Comparison of ENCODE assay signal across 9 mouse cellular contexts in the genomic region with DNA sequence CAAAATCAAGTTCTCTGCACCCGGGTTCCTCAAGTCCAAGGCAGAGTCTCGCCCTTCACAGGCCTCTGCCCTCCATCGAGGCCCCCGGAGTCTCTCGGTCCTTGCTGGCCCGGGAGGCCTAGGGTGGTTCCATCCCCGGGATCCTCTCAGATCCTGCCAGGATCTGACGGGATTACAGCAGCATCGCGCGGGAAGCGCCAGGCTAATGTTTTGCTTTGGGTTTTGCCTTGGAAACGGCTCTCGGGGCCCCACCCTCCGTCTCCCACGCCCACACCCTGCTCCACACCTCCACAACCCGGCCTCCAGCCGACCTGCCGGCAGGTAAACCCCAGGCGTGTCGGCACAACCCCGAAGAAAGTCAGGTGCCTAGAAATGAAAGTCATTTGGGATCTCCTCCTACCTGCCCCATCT. TPM values are rescaled to one million over a fixed set of nuclear protein-coding genes. Genes with fewer than 3 reads are reported as not detected.
A peak's percentile ranks its signal among the peaks of the same experiment; 100 is the strongest.
DNase-seq lines count a peak whose midpoint lies in the region; ATAC-seq and TF ChIP-seq lines count a peak whose summit lies in the region.
"Had no signal": no experiment of that assay in that cellular context is flagged by ENCODE, and none has a peak within 500 bp of the region (broad histone marks: within the 10 kb centered on the region; RNA-seq: fewer than 3 reads in every experiment).

No protein-coding gene starts in this region.

- H3K9me3 ChIP-seq in forebrain, embryonic 16.5 days (ENCODE audit: control insufficient read depth, low read length) = no peaks in the 10 kb centered on the region
- H3K9me3 ChIP-seq in hindbrain, embryonic 13.5 days = no peaks in the 10 kb centered on the region
- no peaks in the 10 kb centered on the region for H3K9me3 ChIP-seq in limb, embryonic 15.5 days

- H3K27me3 ChIP-seq in liver, adult 2 months (ENCODE audit: control insufficient read depth, insufficient read depth, low read length) = 0 out of 2 replicates have a peak, but pooled peaks cover 2% of the 10 kb centered on the region
- H3K27me3 ChIP-seq in forebrain, embryonic 16.5 days (replicated peaks; ENCODE audit: control insufficient read depth, insufficient read depth, low read length) = peaks cover 73% of the 10 kb centered on the region
- peaks cover 98% of the 10 kb centered on the region for H3K27me3 ChIP-seq in hindbrain, embryonic 13.5 days
- peaks cover 72% of the 10 kb centered on the region for H3K27me3 ChIP-seq in limb, embryonic 15.5 days
- H3K27me3 ChIP-seq in myocyte (ENCODE audit: control insufficient read depth, insufficient read depth, insufficient read length) = peaks cover 20% of the 10 kb centered on the region
- H3K27me3 ChIP-seq: Patski had no signal

- H3K4me2 ChIP-seq in forebrain, embryonic 16.5 days (ENCODE audit: low read length) = peak overlapping the region; percentile 20
- peak overlapping the region; percentile 91 for H3K4me2 ChIP-seq in hindbrain, embryonic 13.5 days
- peak overlapping the region; percentile 99 for H3K4me2 ChIP-seq in limb, embryonic 15.5 days
- peak overlapping the region; percentile 100 for H3K4me2 ChIP-seq in myocyte (ENCODE audit: low read depth)

- H3K4me3 ChIP-seq in liver, adult 2 months (ENCODE audit: insufficient read depth, low read depth, low read length) = peak overlapping the region; percentile 45; the same call in 1 of the 2 replicates
- peak overlapping the region; percentile 3 for H3K4me3 ChIP-seq in forebrain, embryonic 16.5 days (replicated peaks; ENCODE audit: low read length)
- peak overlapping the region; percentile 50 for H3K4me3 ChIP-seq in hindbrain, embryonic 13.5 days
- H3K4me3 ChIP-seq in limb, embryonic 15.5 days = peak overlapping the region; percentile 63
- H3K4me3 ChIP-seq in myocyte = peak overlapping the region; percentile 98

- H3K79me2 ChIP-seq in liver, adult 2 months (ENCODE audit: control insufficient read depth, insufficient read depth, low read length) = no peaks in the 10 kb centered on the region
- peaks cover 22% of the 10 kb centered on the region for H3K79me2 ChIP-seq in myocyte (ENCODE audit: control insufficient read depth, insufficient read depth)

- no peak overlapping the region for H3K27ac ChIP-seq in liver, adult 2 months (replicated peaks; ENCODE audit: insufficient read depth, low read depth, low read length)
- H3K27ac ChIP-seq in forebrain, embryonic 16.5 days (ENCODE audit: low read length) = no peak overlapping the region
- no peak overlapping the region for H3K27ac ChIP-seq in hindbrain, embryonic 13.5 days
- no peak overlapping the region for H3K27ac ChIP-seq in limb, embryonic 15.5 days

- TF ChIP-seq CTCF in liver, adult 2 months (IDR thresholded peaks at IDR 0.05; ENCODE audit: low read depth, low read length) = no peak

- peaks cover 13% of the 10 kb centered on the region for H3K4me1 ChIP-seq in liver, adult 2 months (ENCODE audit: control insufficient read depth, insufficient read depth, low read length)
- H3K4me1 ChIP-seq in forebrain, embryonic 16.5 days (replicated peaks; ENCODE audit: control insufficient read depth, insufficient read depth, low read length) = peaks cover 42% of the 10 kb centered on the region
- H3K4me1 ChIP-seq in hindbrain, embryonic 13.5 days (replicated peaks) = peaks cover 44% of the 10 kb centered on the region
- peaks cover 48% of the 10 kb centered on the region for H3K4me1 ChIP-seq in limb, embryonic 15.5 days

- no peaks in the 10 kb centered on the region for H3K36me3 ChIP-seq in liver, adult 2 months (ENCODE audit: control insufficient read depth, insufficient read depth, low read length)
- no peaks in the 10 kb centered on the region for H3K36me3 ChIP-seq in forebrain, embryonic 16.5 days (ENCODE audit: control insufficient read depth, insufficient read depth)
- H3K36me3 ChIP-seq in hindbrain, embryonic 13.5 days = no peaks in the 10 kb centered on the region
- H3K36me3 ChIP-seq in limb, embryonic 15.5 days = no peaks in the 10 kb centered on the region
- H3K36me3 ChIP-seq in myocyte (ENCODE audit: control insufficient read depth, insufficient read depth) = no peaks in the 10 kb centered on the region

- no peak for DNase-seq in liver, adult 2 months (ENCODE audit: extremely low read depth, low read depth, low spot score)
- no peak for DNase-seq in liver
- DNase-seq in right cerebral cortex, postnatal 25 days = no peak

- no peak for TF ChIP-seq POLR2A in liver, adult 2 months (IDR thresholded peaks at IDR 0.05; ENCODE audit: extremely low read depth, insufficient read depth, low read length)
- no peak for TF ChIP-seq POLR2A in myocyte (IDR thresholded peaks at IDR 0.05; ENCODE audit: insufficient read length, low read depth)

- peak overlapping the region; percentile 8; the same call in 1 of the 2 replicates for H3K9ac ChIP-seq in liver, adult 2 months (ENCODE audit: low read depth, low read length)
- no peak overlapping the region for H3K9ac ChIP-seq in forebrain, embryonic 16.5 days (replicated peaks; ENCODE audit: low read depth, low read length)
- H3K9ac ChIP-seq in hindbrain, embryonic 13.5 days = peak overlapping the region; percentile 63; the same call in 1 of the 2 replicates
- no peak overlapping the region for H3K9ac ChIP-seq in limb, embryonic 15.5 days

- no peak for ATAC-seq in forebrain, embryonic 16.5 days
- no peak for ATAC-seq in hindbrain, embryonic 13.5 days (ENCODE audit: low FRiP score)
- no peak for ATAC-seq in limb, embryonic 15.5 days (ENCODE audit: insufficient number of reproducible peaks, low FRiP score, low TSS enrichment, low read depth)
- ATAC-seq in erythroid progenitor cell, adult 5-6 weeks (replicated peaks; ENCODE audit: low FRiP score, poor library complexity, severe bottlenecking) = no peak
- ATAC-seq: Patski had no signal

- no peak overlapping the region for H3ac ChIP-seq in myocyte (ENCODE audit: control insufficient read depth, insufficient read length)

- WGBS in liver, adult 2 months = 2% methylated on average over 22 of the region's 22 CpGs
- WGBS in forebrain, embryonic 16.5 days = under 1% methylated on average over 22 of the region's 22 CpGs
- WGBS in hindbrain, embryonic 13.5 days = under 1% methylated on average over 22 of the region's 22 CpGs
- 1% methylated on average over 22 of the region's 22 CpGs for WGBS in limb, embryonic 15.5 days

TF ChIP-seq in myocyte, 11 proteins besides CTCF, POLR2A, EP300 and RAD21:
- TF ChIP-seq TCF12 (IDR thresholded peaks at IDR 0.05; ENCODE audit: insufficient read depth, poor library complexity, severe bottlenecking) (no peak), SRF (IDR thresholded peaks at IDR 0.05; ENCODE audit: control insufficient read depth, insufficient read length, low read depth) (no peak), MAX (IDR thresholded peaks at IDR 0.05; ENCODE audit: low read depth) (no peak), MYOD1 (IDR thresholded peaks at IDR 0.05; ENCODE audit: control insufficient read depth in 1 of 3, insufficient read length in 2 of 3, low read depth in 2 of 3) (no peak), MYOG (IDR thresholded peaks at IDR 0.05; ENCODE audit: control insufficient read depth in 1 of 3, insufficient read depth in 1 of 3, insufficient read length in 2 of 3, low read depth in 2 of 3) (no peak), TCF3 (IDR thresholded peaks at IDR 0.05; ENCODE audit: insufficient read length, low read depth) (no peak), USF1 (IDR thresholded peaks at IDR 0.05; ENCODE audit: low read depth) (no peak), POLR2AphosphoS2 (IDR thresholded peaks at IDR 0.05; ENCODE audit: insufficient read length, low read depth) (no peak), E2F4 (IDR thresholded peaks at IDR 0.05; ENCODE audit: insufficient read depth) (no peak)

RNA-seq across cellular contexts. Expression of a gene that starts 20.2 kb away (rescaled TPM):
- not detected in 2 replicates for total RNA-seq in liver, adult 2 months (2014; rRNA removed)
- not detected in 2 replicates for polyA plus RNA-seq in liver, adult 2 months (2012; rRNA removed)
- polyA plus RNA-seq in forebrain, embryonic 16.5 days (2015; fragmentation: Nextera tagmentation; extraction: Ambion mirVana) = not detected in 2 replicates
- not detected in 2 replicates for polyA plus RNA-seq in hindbrain, embryonic 13.5 days (2015; fragmentation: Nextera tagmentation; extraction: Ambion mirVana)
- not detected in 2 replicates for polyA plus RNA-seq in limb, embryonic 15.5 days (2015; fragmentation: Nextera tagmentation; extraction: Ambion mirVana)
- not detected for polyA plus RNA-seq in myocyte (2012; fragmentation: generic; extraction: Trizol)
- not detected in 2 replicates for total RNA-seq in erythroid progenitor cell, adult 5-6 weeks (2015; ENCODE audit: low replicate concordance)
- total RNA-seq in erythroid progenitor cell, adult 5-6 weeks (2017; ENCODE audit: low replicate concordance) = not detected in 2 replicates

RNA-seq across cellular contexts. Expression of a gene that starts 33.0 kb away (rescaled TPM):
- total RNA-seq in liver, adult 2 months (2014; rRNA removed) = 0.55 and 1.1 TPM in 2 replicates
- polyA plus RNA-seq in liver, adult 2 months (2012; rRNA removed) = 0.55 and 0.81 TPM in 2 replicates
- 0.80 and 0.95 TPM in 2 replicates for polyA plus RNA-seq in forebrain, embryonic 16.5 days (2015; fragmentation: Nextera tagmentation; extraction: Ambion mirVana)
- 1.2 and 1.5 TPM in 2 replicates for polyA plus RNA-seq in hindbrain, embryonic 13.5 days (2015; fragmentation: Nextera tagmentation; extraction: Ambion mirVana)
- 8.2 and 11.4 TPM in 2 replicates for polyA plus RNA-seq in limb, embryonic 15.5 days (2015; fragmentation: Nextera tagmentation; extraction: Ambion mirVana)
- polyA plus RNA-seq in myocyte (2012; fragmentation: generic; extraction: Trizol) = 59.6 TPM
- 3.8 and 4.3 TPM in 2 replicates for total RNA-seq in erythroid progenitor cell, adult 5-6 weeks (2015; ENCODE audit: low replicate concordance)
- total RNA-seq in erythroid progenitor cell, adult 5-6 weeks (2017; ENCODE audit: low replicate concordance) = 1.2 and 16.5 TPM in 2 replicates

Comparison
In these comparisons a context has a peak if more than half of its experiments do, and no peak if none do; other contexts are left out.
1. H3K4me3 ChIP-seq: peak in every context shown above with its lines; median percentile 98 in myocyte; 63 in limb, embryonic 15.5 days; 50 in hindbrain, embryonic 13.5 days; 45 in liver, adult 2 months; 3 in forebrain, embryonic 16.5 days.
2. H3K9ac ChIP-seq: peak in liver, adult 2 months (single experiment) and hindbrain, embryonic 13.5 days (single experiment); none in forebrain, embryonic 16.5 days (single experiment) and limb, embryonic 15.5 days (single experiment).
3. H3K4me2 ChIP-seq: peak in every context shown above with its lines; median percentile 100 in myocyte; 99 in limb, embryonic 15.5 days; 91 in hindbrain, embryonic 13.5 days; 20 in forebrain, embryonic 16.5 days.